Mouse (Mus musculus) lung, postnatal 14 days (tissue): ENCODE measurements around the gene Mtg2.

ENCODE experiments used
- DNase-seq: peaks from one replicate; pipeline ENCODE4 v3.0.0; 2021

Mtg2 gene

DNA sequence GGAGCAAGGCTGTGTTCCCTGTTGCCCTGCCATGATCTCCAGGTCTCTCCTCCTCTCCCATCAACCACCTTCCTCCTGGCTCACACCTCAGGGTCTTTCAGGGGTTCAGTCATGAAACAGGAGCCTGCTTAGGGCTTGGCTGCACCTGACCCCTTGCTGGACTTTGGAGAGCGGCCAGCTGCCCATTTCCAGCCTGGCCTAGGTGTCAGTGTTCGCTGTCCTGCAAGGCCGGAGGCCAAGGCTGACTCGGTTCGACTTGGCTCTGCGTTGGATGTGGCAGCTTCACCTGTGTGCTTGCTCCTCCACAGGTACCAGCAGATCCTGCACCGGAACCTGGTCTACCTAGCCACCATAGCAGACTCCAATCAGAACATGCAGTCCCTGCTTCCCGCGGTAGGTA, 17.4 kb upstream of the Mtg2 start:
- DNase-seq = no peak

GRCm38 (mm10) chr2:180063338-180064131, 6.9 kb upstream of the Mtg2 start:
- no peak for DNase-seq

DNA sequence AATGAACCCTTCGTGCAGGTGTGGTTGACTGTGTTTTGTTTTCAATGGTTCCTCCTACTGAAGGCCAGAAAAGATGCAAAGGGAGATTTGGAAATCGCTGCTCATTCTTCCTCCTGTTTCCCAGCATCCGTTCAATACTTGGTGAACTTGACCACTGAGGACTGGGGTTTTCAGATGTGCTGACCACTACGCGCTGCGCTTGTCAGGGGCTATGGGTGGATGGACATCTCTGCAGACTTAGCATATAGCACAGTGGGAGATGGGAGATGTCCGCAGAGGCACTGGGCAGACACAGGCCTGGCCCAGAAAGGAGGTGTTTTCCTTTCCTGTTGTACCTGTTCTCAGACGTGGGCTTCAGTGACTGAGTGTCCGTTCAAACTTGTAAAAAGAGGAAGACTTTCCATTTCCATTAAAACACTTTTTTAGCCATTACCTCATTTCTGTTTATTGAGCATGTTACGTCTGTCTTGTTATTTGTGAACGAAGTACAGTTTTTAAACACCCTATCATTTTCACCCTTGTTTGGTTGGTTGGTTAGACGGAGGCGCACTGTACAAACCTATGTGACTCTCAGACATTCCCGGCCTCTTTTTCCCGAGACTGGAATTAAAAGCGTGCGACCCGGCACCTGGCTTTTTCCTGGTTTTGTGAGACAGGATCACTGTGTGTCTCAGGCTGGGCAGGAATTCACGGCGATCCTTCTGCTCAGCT, 463 bp upstream of the Mtg2 start:
- no peak for DNase-seq

- DNase-seq = no peak
These were observed 1.3 kb downstream of the Mtg2 start for GRCm38 (mm10) chr2:180071671-180072070.

DNA sequence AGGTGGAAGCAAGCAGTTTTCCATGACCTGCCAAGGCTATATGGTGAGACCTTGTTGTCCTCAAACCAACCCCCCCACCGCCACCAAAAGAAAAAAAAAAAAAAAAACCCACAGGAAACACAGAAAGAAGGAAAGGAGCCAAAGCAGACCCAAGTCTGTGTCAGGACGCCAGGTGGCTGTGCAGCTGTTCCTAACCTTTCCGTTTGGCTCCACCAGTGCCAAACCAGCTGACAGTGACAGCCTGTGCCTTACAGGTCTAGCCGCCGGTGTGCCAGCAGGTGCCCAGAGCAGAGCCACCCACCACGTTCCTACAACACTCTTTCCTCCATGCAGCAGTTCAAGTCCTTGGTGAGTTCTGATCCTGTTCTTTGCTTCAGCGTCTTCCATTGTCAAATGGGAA, 2.5 kb downstream of the Mtg2 start:
- DNase-seq = no peak

DNA sequence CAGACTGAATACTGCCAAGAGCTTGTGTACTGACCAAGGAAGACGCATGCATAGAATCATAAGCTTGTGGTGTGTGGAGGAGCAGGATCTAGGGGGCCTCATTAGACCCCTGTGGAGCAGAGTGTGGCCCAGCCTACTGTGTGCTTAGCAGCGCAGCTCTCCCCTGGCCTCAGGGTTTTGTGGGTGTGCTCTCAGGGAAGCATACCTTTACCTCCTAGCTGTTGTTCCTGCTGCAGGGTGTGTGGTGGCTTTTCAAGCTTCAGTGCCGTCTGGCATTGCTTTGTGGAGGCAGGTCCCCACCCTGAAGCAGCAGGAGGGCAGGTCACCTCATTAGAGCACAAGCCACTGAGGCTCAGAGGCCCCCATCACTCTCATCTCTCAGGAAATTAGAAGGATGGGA, 7.2 kb downstream of the Mtg2 start:
- DNase-seq = no peak

GRCm38 (mm10) chr2:180080680-180081079, 10.3 kb downstream of the Mtg2 start:
- DNase-seq = no peak

DNA sequence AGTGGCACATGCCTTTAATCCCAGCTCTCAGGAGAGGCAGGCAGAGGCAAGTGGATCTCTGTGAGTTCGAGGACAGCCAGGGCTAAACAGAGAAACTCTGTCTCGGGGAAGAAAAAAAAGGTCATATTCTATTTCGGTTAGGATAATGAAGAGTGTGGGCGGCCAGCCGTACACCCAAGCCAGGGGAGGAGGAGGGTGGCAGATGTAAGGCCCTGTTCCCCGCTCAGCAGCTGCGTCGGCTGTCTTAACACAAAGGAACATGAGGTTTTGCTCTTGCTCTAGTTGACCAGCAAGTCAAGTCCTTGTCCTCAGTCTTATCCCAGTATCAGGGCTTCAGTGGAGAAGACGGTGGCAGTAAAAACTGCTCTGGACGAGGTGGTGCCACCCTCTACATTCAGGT, 12.7 kb downstream of the Mtg2 start:
- DNase-seq = no peak

- no peak for DNase-seq
These were observed 14.2 kb downstream of the Mtg2 start for GRCm38 (mm10) chr2:180084565-180084964.

- DNase-seq = no peak
These were observed 15.7 kb downstream of the Mtg2 start for GRCm38 (mm10) chr2:180085926-180086636.

GRCm38 (mm10) chr2:180086637-180087027, 16.2 kb downstream of the Mtg2 start:
- no peak for DNase-seq

- no peak for DNase-seq
These were observed 17.1 kb downstream of the Mtg2 start for GRCm38 (mm10) chr2:180087472-180087871.

DNA sequence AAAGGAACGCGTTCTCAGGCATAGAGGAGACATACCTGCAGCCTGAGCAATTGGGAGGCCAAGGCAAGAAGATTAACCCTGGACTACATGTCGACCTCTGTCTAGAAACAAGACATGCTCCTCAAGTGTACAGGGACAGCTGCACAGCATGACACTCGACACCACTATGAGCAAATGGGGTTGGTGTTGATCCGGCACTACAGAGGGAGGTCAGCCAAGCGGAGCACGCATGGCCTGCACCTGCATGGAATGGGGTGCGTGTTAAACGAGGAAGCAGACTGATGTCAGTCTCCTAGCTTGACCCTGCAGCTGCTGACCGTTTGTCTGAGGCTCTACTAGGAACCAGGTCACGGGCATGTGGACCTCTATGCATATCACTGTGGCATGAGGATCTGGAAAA, 19.9 kb downstream of the Mtg2 start:
- DNase-seq = no peak

- DNase-seq = no peak
These were observed 25.3 kb downstream of the Mtg2 start for GRCm38 (mm10) chr2:180095711-180096110.

DNA sequence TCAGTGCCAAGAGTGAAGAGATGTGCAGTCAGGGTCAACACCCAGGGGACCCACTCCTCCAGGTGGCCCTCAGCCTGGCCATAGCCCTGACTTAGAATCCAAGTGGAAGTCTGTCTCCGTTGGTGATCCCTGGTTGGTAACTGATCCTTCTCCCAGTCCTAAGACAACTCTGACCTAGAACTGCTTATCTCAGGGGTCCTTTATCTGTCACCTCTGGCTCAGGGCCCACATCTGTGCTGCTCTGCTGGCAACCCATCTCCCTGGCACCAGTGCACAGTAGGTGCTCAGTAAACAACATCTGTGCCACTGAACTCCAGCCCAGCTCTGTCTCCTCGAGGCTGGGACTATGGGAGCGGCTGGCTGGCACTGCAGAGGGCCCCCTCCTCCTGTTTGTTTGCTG, 27.2 kb downstream of the Mtg2 start:
- DNase-seq = no peak

GRCm38 (mm10) chr2:180098167-180098566, 27.8 kb downstream of the Mtg2 start:
- DNase-seq = no peak

GRCm38 (mm10) chr2:180099529-180099928, 29.1 kb downstream of the Mtg2 start:
- no peak for DNase-seq

DNA sequence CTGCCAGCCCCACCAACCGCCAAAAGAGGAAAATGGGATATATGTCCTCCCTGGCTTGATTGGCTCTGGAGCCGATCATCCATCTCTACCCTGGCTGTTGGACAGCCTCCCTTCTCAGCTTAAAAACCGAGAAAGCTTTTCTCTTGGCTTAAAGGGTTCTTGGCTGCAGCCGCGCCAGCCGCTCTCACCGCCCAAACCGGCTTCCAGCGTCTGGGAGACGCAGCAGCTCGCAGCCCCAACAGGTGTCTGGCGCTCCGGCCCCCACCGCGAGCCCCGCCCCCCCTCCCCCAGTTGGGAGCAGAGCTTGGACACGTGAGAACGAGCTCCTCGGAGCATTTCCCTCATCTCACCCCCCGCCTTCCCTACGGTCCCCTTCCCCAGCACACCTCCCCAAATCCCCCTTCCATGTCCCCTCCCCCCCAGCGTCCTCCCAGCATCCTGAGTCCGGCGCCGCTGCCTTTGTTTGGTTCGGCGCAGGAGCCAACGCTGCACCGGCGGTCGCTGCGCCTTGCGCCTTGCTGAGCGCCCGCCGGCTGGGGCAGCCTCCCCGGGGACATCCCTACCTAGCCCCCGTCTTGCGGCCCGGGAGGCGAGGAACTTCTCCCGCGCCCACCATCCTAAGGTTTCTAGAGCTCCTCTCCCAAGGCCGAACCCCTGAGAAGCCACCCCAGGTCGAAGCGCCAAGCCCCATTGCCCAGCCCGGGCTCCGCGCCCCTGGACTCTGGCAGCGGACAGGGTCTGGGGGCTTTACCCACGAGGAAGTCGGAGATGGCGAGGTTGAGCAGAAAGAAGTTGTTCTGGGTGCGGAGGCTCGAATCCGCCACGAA, 33.0 kb downstream of the Mtg2 start:
- DNase-seq = no peak

- DNase-seq = peak; percentile 88
These were observed 33.7 kb downstream of the Mtg2 start, which contains the start of gene Hrh3 for GRCm38 (mm10) chr2:180103978-180104658. Gene Hrh3, minus strand, starts transcription at chr2:180104488.

DNA sequence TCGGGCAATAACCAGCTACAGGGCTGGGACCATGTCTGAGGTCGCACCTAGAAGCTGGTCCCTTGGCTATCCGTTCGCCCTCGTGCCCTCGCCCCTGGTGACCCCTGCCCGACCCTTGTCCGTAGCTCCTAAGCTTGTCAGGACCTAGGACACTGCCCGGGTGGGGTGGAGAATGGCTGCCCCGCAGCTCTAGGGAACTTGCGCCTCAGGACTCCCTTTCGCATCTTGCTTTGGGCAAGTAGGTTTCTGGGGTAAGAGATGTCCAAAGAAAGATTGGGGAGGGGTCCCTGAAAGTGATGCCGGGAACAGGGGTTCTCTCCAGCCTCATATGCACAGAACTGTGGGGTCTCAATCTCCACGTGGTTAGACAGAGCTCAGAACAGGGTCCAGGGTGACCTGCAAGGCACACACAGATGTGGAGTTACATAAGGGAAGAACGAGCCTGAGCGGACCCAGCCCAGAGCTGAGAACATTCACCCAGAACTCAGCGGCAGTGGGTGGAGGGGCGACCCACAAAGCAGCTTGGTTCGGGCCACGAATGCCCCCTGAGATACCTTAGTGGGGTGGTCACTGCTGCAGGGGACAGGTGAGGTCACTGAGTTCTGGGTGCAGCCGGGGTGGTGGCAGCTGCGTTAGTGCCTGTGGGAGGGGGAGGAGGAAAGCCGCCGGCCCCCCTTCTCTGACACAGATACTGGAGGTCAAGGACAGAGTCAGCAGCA, 34.4 kb downstream of the Mtg2 start:
- no peak for DNase-seq

GRCm38 (mm10) chr2:180105441-180106190, 35.2 kb downstream of the Mtg2 start:
- DNase-seq = no peak
